Mouse (Mus musculus) CD4-positive, CD25-positive, alpha-beta regulatory T cell, adult 2 months (primary cell): ENCODE results near the gene Bdh1.

Source experiments
- DNase-seq: peaks from one replicate; pipeline ENCODE4 v3.0.0-alpha.2; 2012; ENCODE audit warnings: low read depth, low spot score

The Bdh1 gene

DNA sequence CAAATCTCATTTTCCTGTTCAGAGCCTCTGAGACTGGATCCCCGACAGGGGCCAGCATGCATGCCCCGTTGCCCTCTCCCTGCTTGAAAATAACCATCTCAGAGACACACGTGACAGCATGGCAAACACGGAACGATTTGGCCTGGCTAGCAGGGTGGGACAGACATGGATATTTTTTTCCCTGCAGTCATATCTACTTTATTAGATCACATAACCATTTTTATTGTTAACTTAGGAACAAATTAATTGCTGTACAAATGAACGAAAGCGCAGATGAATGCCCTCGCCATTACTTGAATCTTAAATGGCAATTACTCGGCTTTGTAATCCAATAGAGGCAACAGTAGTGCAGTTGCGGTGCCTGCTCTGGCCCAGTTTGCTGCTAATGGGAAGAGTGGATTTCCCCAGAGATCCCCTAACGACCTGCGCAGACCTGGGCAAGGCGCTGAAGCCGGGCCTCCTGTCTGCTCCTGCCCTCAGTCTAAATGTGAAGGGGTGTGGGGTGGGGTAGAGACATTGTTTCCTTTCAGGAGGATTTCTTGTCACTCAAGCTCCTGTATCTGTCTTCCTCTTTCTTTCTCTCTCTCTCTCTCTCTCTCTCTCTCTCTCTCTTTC, 79.8 kb downstream of the Bdh1 start:
- no peak for DNase-seq

DNA sequence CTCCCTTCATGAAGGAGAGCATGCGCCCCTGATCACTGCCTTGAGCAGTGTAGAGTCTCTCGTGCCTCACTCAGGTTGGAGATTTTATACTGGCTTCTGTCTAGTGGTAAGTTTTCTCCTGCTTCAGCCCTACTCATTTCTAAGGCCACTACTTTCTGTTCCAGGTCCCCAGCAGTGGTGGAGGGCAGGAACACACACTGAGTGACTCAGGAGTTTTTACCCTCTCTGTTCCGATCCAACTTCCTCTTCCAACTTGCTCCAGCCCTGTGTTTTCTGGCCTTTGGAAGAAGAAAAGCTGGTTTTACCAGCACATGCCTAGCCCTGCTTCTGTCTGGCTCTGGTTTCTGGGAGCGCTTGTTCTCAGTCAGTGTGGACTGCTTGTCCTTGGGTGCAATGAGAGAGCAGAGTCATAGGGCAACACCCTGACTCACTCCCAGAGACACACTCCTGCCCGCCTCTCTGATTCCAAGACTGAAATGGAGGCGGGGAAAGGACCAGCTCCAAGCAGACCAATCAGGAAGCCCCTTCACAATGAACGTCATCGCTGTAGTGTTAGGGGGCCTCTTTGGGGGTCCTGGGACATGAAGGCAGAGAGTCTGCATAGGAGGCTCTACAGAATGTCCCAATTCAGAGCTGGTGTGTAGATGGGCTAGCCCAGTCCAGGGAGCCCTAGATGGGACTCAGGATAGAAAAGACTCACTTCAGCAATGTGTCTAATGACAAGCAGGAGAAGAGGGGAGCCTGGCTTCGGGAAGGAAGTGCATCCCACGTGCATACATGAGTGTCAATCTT, 84.8 kb downstream of the Bdh1 start:
- DNase-seq = no peak

DNA sequence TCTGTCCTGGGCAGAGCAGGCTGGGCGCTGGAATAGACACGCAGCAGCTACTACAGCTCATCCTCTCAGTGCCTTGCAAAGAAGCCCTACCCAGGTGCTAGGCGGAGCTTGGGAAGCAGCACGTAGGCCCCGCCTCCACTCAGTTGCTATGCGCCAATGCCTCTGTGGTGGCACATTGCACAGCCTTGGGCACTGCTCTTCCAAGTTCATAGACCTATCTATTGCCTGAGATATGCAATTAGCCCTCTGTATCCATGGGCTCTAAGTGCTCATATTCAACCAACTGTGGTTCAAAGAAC, 85.3 kb downstream of the Bdh1 start:
- DNase-seq = peak; percentile 44

DNA sequence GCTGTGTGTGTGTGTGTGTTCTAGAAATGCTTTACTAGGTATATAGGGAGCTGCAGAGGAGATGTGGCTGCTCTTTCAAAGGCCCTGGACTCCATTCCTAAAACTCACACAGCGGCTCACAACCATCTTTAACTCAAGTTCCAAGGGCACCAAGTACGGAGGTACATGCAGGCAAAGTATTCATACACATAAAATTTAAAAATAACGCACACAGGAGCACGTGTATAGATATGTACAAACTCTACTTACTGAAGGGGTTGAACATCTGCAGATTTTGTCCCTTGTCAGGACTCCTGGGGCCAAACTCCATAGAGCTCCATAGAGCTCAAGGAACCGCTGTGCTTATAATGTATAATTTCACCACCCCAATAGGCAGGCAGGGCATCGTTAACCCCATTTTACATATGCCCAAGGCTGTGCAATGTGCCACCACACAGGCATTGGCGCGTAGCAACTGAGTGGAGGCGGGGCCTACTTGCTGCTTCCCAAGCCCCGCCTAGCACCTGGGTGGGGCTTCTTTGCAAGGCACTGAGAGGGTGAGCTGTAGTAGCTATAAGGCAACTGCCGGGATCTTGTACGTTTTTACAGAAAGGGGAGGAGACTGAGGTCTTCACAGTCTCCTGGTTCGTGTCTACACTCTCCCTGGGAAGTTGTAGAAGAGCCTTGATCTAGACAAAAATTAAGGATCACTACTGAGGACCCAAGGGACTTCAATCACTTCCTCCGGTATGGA, 85.9 kb downstream of the Bdh1 start:
- DNase-seq = peak; percentile 57
